Mouse (Mus musculus): Measurements from ENCODE around the gene Tmem14c. TPM values are rescaled to one million over a fixed set of nuclear protein-coding genes. Genes with fewer than 3 reads are reported as not detected.

Tmem14c gene
- polyA plus RNA-seq, 1 experiment, result 201 TPM

- TF ChIP-seq MAX (IDR thresholded peaks at IDR 0.05; ENCODE audit: low read depth) (no peak), REST (IDR thresholded peaks at IDR 0.05; ENCODE audit: insufficient read depth, insufficient read length) (no peak), POLR2A (IDR thresholded peaks at IDR 0.05; ENCODE audit: insufficient read length, low read depth) (no peak), MYOD1 (IDR thresholded peaks at IDR 0.05; ENCODE audit: control insufficient read depth in 1 of 3, insufficient read length in 2 of 3, low read depth in 2 of 3) (no peak), TCF12 (IDR thresholded peaks at IDR 0.05; ENCODE audit: insufficient read depth, poor library complexity, severe bottlenecking) (no peak), SRF (IDR thresholded peaks at IDR 0.05; ENCODE audit: control insufficient read depth, insufficient read length, low read depth) (no peak), MYOG (IDR thresholded peaks at IDR 0.05; ENCODE audit: control insufficient read depth in 1 of 3, insufficient read depth in 1 of 3, insufficient read length in 2 of 3, low read depth in 2 of 3) (no peak), E2F4 (IDR thresholded peaks at IDR 0.05; ENCODE audit: insufficient read depth) (no peak), POLR2AphosphoS2 (IDR thresholded peaks at IDR 0.05; ENCODE audit: insufficient read length, low read depth) (no peak), TCF3 (IDR thresholded peaks at IDR 0.05; ENCODE audit: insufficient read length, low read depth) (no peak), USF1 (IDR thresholded peaks at IDR 0.05; ENCODE audit: low read depth) (no peak), CEBPB (IDR thresholded peaks at IDR 0.05; ENCODE audit: insufficient read depth, poor library complexity, severe bottlenecking) (no peak)
Measured at GRCm38 (mm10) chr13:41071617-41072016, 55.5 kb downstream of the Tmem14c start.

More at GRCm38 (mm10) chr13:41071617-41072016, 55.5 kb downstream of the Tmem14c start:
- Histone ChIP-seq H3ac (ENCODE audit: control insufficient read depth, insufficient read length) (no peak overlapping the region), H3K36me3 (ENCODE audit: control insufficient read depth, insufficient read depth) (no peaks in the 10 kb centered on the region), H3K79me2 (ENCODE audit: control insufficient read depth, insufficient read depth) (no peaks in the 10 kb centered on the region), H3K4me2 (ENCODE audit: low read depth) (no peak overlapping the region), H3K27me3 (ENCODE audit: control insufficient read depth, insufficient read depth, insufficient read length) (peaks cover 27% of the 10 kb centered on the region), H3K4me3 (no peak overlapping the region)

Other genes starting within 250 kb of the Tmem14c start
- gene Gcnt2, start 156.5 kb upstream of the Tmem14c start, polyA plus RNA-seq (2012; fragmentation: generic; extraction: Trizol), result 5.3 TPM
- 66.3 TPM for gene Pak1ip1, start 15.3 kb upstream of the Tmem14c start, polyA plus RNA-seq (2012; fragmentation: generic; extraction: Trizol)
- gene Mak, start 63.4 kb downstream of the Tmem14c start, polyA plus RNA-seq (2012; fragmentation: generic; extraction: Trizol), result 0.01 TPM
- gene Gcm2, start 94.7 kb downstream of the Tmem14c start, polyA plus RNA-seq (2012; fragmentation: generic; extraction: Trizol), result not detected
- gene Sycp2l, start 98.0 kb downstream of the Tmem14c start, polyA plus RNA-seq (2012; fragmentation: generic; extraction: Trizol), result not detected
- gene Elovl2, start 204.1 kb downstream of the Tmem14c start, polyA plus RNA-seq (2012; fragmentation: generic; extraction: Trizol), result not detected
- 11.1 TPM for gene Smim13, start 233.6 kb downstream of the Tmem14c start, polyA plus RNA-seq (2012; fragmentation: generic; extraction: Trizol)

All from myocyte (in vitro differentiated cells).